Comparison of ENCODE assay signal across 8 mouse cellular contexts in the genomic region with DNA sequence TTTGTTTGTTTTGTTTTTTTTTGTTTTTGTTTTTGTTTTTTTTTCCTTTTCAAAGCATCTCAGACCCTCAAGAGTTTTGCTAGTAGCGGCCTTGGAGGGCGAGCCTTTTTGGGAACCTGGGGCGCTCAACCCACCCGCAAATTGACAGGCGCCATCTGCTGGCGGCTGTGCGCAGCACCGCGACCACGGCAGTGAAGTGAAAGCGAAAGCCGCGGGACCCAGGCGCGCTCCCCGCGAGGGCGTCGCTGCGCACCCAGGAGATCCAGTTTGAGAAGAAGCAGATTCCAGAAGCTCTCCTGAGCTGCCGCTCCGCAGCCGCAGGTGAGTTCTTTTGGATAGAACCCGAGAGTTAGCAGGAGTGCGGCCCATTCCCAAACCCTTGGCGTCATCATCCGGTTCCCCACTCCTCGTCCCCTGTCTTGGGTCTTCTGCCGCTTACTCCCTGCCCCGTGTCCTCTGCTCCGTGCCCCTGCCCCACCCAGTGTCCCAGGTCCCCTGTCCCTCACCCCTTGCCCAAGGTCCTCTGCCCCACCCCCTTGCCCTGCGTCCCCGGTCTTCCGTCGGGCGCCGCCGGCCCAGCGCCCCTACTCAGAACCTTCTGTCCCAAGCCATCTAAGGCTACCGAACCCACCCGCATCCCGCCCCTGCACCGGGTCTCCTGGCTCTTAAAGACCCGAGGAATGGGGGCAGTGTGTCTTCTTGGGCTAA. TPM values are rescaled to one million over a fixed set of nuclear protein-coding genes. Genes with fewer than 3 reads are reported as not detected.
A peak's percentile ranks its signal among the peaks of the same experiment; 100 is the strongest.
DNase-seq lines count a peak whose midpoint lies in the region; ATAC-seq and TF ChIP-seq lines count a peak whose summit lies in the region.

No protein-coding gene starts in this region.

- peak overlapping the region; percentile 85 for H3K4me3 ChIP-seq in ES-Bruce4 (ENCODE audit: low read depth, low read length)
- H3K4me3 ChIP-seq in forebrain, embryonic 14.5 days (ENCODE audit: low read depth, low read length): peak overlapping the region; percentile 56
- H3K4me3 ChIP-seq in liver, postnatal 0 days (ENCODE audit: low read depth, low read length): peak overlapping the region; percentile 89
- H3K4me3 ChIP-seq in neural tube, embryonic 12.5 days: peak overlapping the region; percentile 59
- H3K4me3 ChIP-seq in stomach, embryonic 16.5 days (replicated peaks; ENCODE audit: low read length): peak overlapping the region; percentile 84

- H3K27ac ChIP-seq in ES-Bruce4 (ENCODE audit: insufficient read depth, low read length): no peak overlapping the region
- H3K27ac ChIP-seq in forebrain, embryonic 14.5 days (ENCODE audit: low read depth, low read length): no peak overlapping the region
- H3K27ac ChIP-seq in liver, postnatal 0 days (ENCODE audit: low read depth): peak overlapping the region; percentile 69
- H3K27ac ChIP-seq in neural tube, embryonic 12.5 days: no peak overlapping the region
- H3K27ac ChIP-seq in stomach, embryonic 16.5 days (ENCODE audit: low read length): no peak overlapping the region

- intact Hi-C loops in heart, postnatal 25 days (cut with DNase I): loop anchor here (1.0 to 10.0 kb wide), 4 partner anchors 16 to 960 kb away; a partner anchor contains a TSS

- H3K9ac ChIP-seq in ES-Bruce4 (ENCODE audit: low read depth, poor library complexity, severe bottlenecking): peak overlapping the region; percentile 69
- peak overlapping the region; percentile 69 for H3K9ac ChIP-seq in forebrain, embryonic 14.5 days (ENCODE audit: low read length)
- peak overlapping the region; percentile 83 for H3K9ac ChIP-seq in liver, postnatal 0 days (replicated peaks)
- peak overlapping the region; percentile 58 for H3K9ac ChIP-seq in neural tube, embryonic 12.5 days
- H3K9ac ChIP-seq in stomach, embryonic 16.5 days (ENCODE audit: low read length): peak overlapping the region; percentile 81

- DNase-seq in cerebellum, adult 11 months: peak; percentile 74
- peak; percentile 78 for DNase-seq in forebrain, embryonic 14.5 days (ENCODE audit: low spot score)
- peak; percentile 79 for DNase-seq in heart, postnatal 25 days (ENCODE audit: low spot score)
- peak; percentile 78 to 91 for DNase-seq in layer of hippocampus, adult 18-20 months (ENCODE audit: low spot score in 2 of 2)
- DNase-seq in liver, postnatal 0 days: peak; percentile 92

- peak overlapping the region; percentile 83 for H3K4me2 ChIP-seq in forebrain, embryonic 14.5 days (ENCODE audit: low read length)
- peak overlapping the region; percentile 97 for H3K4me2 ChIP-seq in liver, postnatal 0 days (ENCODE audit: low read depth, low read length)
- H3K4me2 ChIP-seq in neural tube, embryonic 12.5 days (replicated peaks): peak overlapping the region; percentile 95
- peak overlapping the region; percentile 98 for H3K4me2 ChIP-seq in stomach, embryonic 16.5 days (ENCODE audit: low read depth, low read length)

- H3K9me3 ChIP-seq in ES-Bruce4 (replicated peaks; ENCODE audit: control insufficient read depth, insufficient read depth, low read length, poor library complexity, severe bottlenecking): no peaks in the 10 kb centered on the region
- H3K9me3 ChIP-seq in forebrain, embryonic 14.5 days (replicated peaks; ENCODE audit: control insufficient read depth, low read length): no peaks in the 10 kb centered on the region
- no peaks in the 10 kb centered on the region for H3K9me3 ChIP-seq in liver, postnatal 0 days (ENCODE audit: low read length)
- no peaks in the 10 kb centered on the region for H3K9me3 ChIP-seq in neural tube, embryonic 12.5 days
- H3K9me3 ChIP-seq in stomach, embryonic 16.5 days (replicated peaks; ENCODE audit: control insufficient read depth, low read length): no peaks in the 10 kb centered on the region

- no peaks in the 10 kb centered on the region for H3K4me1 ChIP-seq in ES-Bruce4 (ENCODE audit: control insufficient read depth, insufficient read depth, low read length)
- no peaks in the 10 kb centered on the region for H3K4me1 ChIP-seq in forebrain, embryonic 14.5 days (ENCODE audit: control insufficient read depth, insufficient read depth, low read length)
- H3K4me1 ChIP-seq in liver, postnatal 0 days (ENCODE audit: insufficient read depth): peaks cover 7% of the 10 kb centered on the region
- peaks cover 10% of the 10 kb centered on the region; the same call in 1 of the 2 replicates for H3K4me1 ChIP-seq in neural tube, embryonic 12.5 days
- H3K4me1 ChIP-seq in stomach, embryonic 16.5 days (ENCODE audit: control insufficient read depth, insufficient read depth, low read length): peaks cover 8% of the 10 kb centered on the region

- TF ChIP-seq CTCF in ES-Bruce4 (IDR thresholded peaks at IDR 0.05; ENCODE audit: low read depth, low read length): peak; percentile 84
- TF ChIP-seq CTCF in liver, postnatal 0 days (IDR thresholded peaks at IDR 0.05; ENCODE audit: low read depth): peak; percentile 96

- no peaks in the 10 kb centered on the region for H3K27me3 ChIP-seq in ES-Bruce4 (ENCODE audit: control insufficient read depth, insufficient read depth, low read length, poor library complexity, severe bottlenecking)
- peaks cover 18% of the 10 kb centered on the region for H3K27me3 ChIP-seq in forebrain, embryonic 14.5 days (replicated peaks; ENCODE audit: control insufficient read depth, insufficient read depth, low read length)
- no peaks in the 10 kb centered on the region for H3K27me3 ChIP-seq in liver, postnatal 0 days (ENCODE audit: insufficient read depth, low read length)
- peaks cover 44% of the 10 kb centered on the region for H3K27me3 ChIP-seq in neural tube, embryonic 12.5 days (replicated peaks)
- H3K27me3 ChIP-seq in stomach, embryonic 16.5 days (ENCODE audit: control insufficient read depth, insufficient read depth, low read length): peaks cover 7% of the 10 kb centered on the region

- ATAC-seq in forebrain, embryonic 14.5 days: peak; percentile 72
- peak; percentile 75 for ATAC-seq in liver, postnatal 0 days
- peak; percentile 32; the same call in 1 of the 2 replicates for ATAC-seq in neural tube, embryonic 12.5 days (ENCODE audit: low FRiP score, low read depth)
- peak; percentile 67; the same call in 1 of the 2 replicates for ATAC-seq in stomach, embryonic 16.5 days (ENCODE audit: insufficient read depth, low FRiP score)

- under 1% methylated on average over 43 of the region's 44 CpGs for WGBS in forebrain, embryonic 14.5 days
- WGBS in liver, postnatal 0 days (ENCODE audit: insufficient replicate concordance): under 1% methylated on average over 44 of the region's 44 CpGs
- WGBS in neural tube, embryonic 12.5 days: under 1% methylated on average over 44 of the region's 44 CpGs
- 2% methylated on average over 44 of the region's 44 CpGs for WGBS in stomach, embryonic 16.5 days

- no peaks in the 10 kb centered on the region for H3K36me3 ChIP-seq in ES-Bruce4 (ENCODE audit: control insufficient read depth, insufficient read depth, low read length, poor library complexity, severe bottlenecking)
- H3K36me3 ChIP-seq in forebrain, embryonic 14.5 days (ENCODE audit: control insufficient read depth, insufficient read depth, low read length): no peaks in the 10 kb centered on the region
- H3K36me3 ChIP-seq in liver, postnatal 0 days (replicated peaks; ENCODE audit: insufficient read depth, low read length): no peaks in the 10 kb centered on the region; the same call in 1 of the 2 replicates
- H3K36me3 ChIP-seq in neural tube, embryonic 12.5 days: no peaks in the 10 kb centered on the region
- H3K36me3 ChIP-seq in stomach, embryonic 16.5 days (ENCODE audit: control insufficient read depth, insufficient read depth, low read length): no peaks in the 10 kb centered on the region

- no peak for TF ChIP-seq EP300 in ES-Bruce4 (IDR thresholded peaks at IDR 0.05; ENCODE audit: insufficient read depth, low read depth, low read length)
- no peak for TF ChIP-seq EP300 in liver, postnatal 0 days (IDR thresholded peaks at IDR 0.05; ENCODE audit: low read depth)

- TF ChIP-seq POLR2A in ES-Bruce4 (IDR thresholded peaks at IDR 0.05; ENCODE audit: insufficient read depth, low read length): no peak

RNA-seq across cellular contexts. Expression of a gene that starts 1.1 kb away (rescaled TPM):
- 18.8 and 22.7 TPM in 2 replicates for polyA plus RNA-seq in ES-Bruce4 (2011; ENCODE audit: insufficient read depth, insufficient read length, low read depth, missing spikeins)
- 0.28 and 0.61 TPM in 2 replicates for polyA plus RNA-seq in forebrain, embryonic 14.5 days (2014; fragmentation: Nextera tagmentation; extraction: Ambion mirVana)
- 10 to 100 TPM; 21.2 to 22.0 TPM for total RNA-seq in heart, postnatal 25 days (2021)
- 10 to 100 TPM in 1 of 2 experiments, 1 to 10 TPM in 1; 8.4 to 12.8 TPM for total RNA-seq in layer of hippocampus, adult 18-20 months (2021)
- 9.8 and 10.5 TPM in 2 replicates for polyA plus RNA-seq in liver, postnatal 0 days (2015; fragmentation: Nextera tagmentation; extraction: Ambion mirVana)
- polyA plus RNA-seq in neural tube, embryonic 12.5 days (2016; fragmentation: Nextera tagmentation; extraction: Ambion mirVana): 0.89 and 1.7 TPM in 2 replicates
- 7.1 and 8.4 TPM in 2 replicates for polyA plus RNA-seq in stomach, embryonic 16.5 days (2015; fragmentation: Nextera tagmentation; extraction: Ambion mirVana)

RNA-seq across cellular contexts. Expression of a gene that starts 6.9 kb away (rescaled TPM):
- polyA plus RNA-seq in ES-Bruce4 (2011; ENCODE audit: insufficient read depth, insufficient read length, low read depth, missing spikeins): 20.5 and 27.6 TPM in 2 replicates
- 1.8 and 2.7 TPM in 2 replicates for polyA plus RNA-seq in forebrain, embryonic 14.5 days (2014; fragmentation: Nextera tagmentation; extraction: Ambion mirVana)
- 10 to 100 TPM in 1 of 2 experiments, 1 to 10 TPM in 1; 9.7 to 11.8 TPM for total RNA-seq in heart, postnatal 25 days (2021)
- total RNA-seq in layer of hippocampus, adult 18-20 months (2021): 1 to 10 TPM; 4.1 to 5.8 TPM
- 49.7 and 51.6 TPM in 2 replicates for polyA plus RNA-seq in liver, postnatal 0 days (2015; fragmentation: Nextera tagmentation; extraction: Ambion mirVana)
- 2.3 and 2.4 TPM in 2 replicates for polyA plus RNA-seq in neural tube, embryonic 12.5 days (2016; fragmentation: Nextera tagmentation; extraction: Ambion mirVana)
- 14.7 and 15.4 TPM in 2 replicates for polyA plus RNA-seq in stomach, embryonic 16.5 days (2015; fragmentation: Nextera tagmentation; extraction: Ambion mirVana)

RNA-seq across cellular contexts. Expression of a gene that starts 16.9 kb away (rescaled TPM):
- 8.7 and 10.2 TPM in 2 replicates for polyA plus RNA-seq in ES-Bruce4 (2011; ENCODE audit: insufficient read depth, insufficient read length, low read depth, missing spikeins)
- 0.58 and 1.0 TPM in 2 replicates for polyA plus RNA-seq in forebrain, embryonic 14.5 days (2014; fragmentation: Nextera tagmentation; extraction: Ambion mirVana)
- 1 to 10 TPM; 5.4 to 8.5 TPM for total RNA-seq in heart, postnatal 25 days (2021)
- total RNA-seq in layer of hippocampus, adult 18-20 months (2021): 1 to 10 TPM; 2.1 to 3.7 TPM
- polyA plus RNA-seq in liver, postnatal 0 days (2015; fragmentation: Nextera tagmentation; extraction: Ambion mirVana): 20.4 and 22.9 TPM in 2 replicates
- 0.57 and 1.0 TPM in 2 replicates for polyA plus RNA-seq in neural tube, embryonic 12.5 days (2016; fragmentation: Nextera tagmentation; extraction: Ambion mirVana)
- 7.3 and 7.7 TPM in 2 replicates for polyA plus RNA-seq in stomach, embryonic 16.5 days (2015; fragmentation: Nextera tagmentation; extraction: Ambion mirVana)

RNA-seq across cellular contexts. Expression of a gene that starts 17.1 kb away (rescaled TPM):
- polyA plus RNA-seq in ES-Bruce4 (2011; ENCODE audit: insufficient read depth, insufficient read length, low read depth, missing spikeins): 21.6 and 24.6 TPM in 2 replicates
- 1.1 and 1.2 TPM in 2 replicates for polyA plus RNA-seq in forebrain, embryonic 14.5 days (2014; fragmentation: Nextera tagmentation; extraction: Ambion mirVana)
- total RNA-seq in heart, postnatal 25 days (2021): 1 to 10 TPM; 3.9 to 5.5 TPM
- total RNA-seq in layer of hippocampus, adult 18-20 months (2021): 1 to 10 TPM; 3.6 to 3.9 TPM
- 8.8 and 9.3 TPM in 2 replicates for polyA plus RNA-seq in liver, postnatal 0 days (2015; fragmentation: Nextera tagmentation; extraction: Ambion mirVana)
- polyA plus RNA-seq in neural tube, embryonic 12.5 days (2016; fragmentation: Nextera tagmentation; extraction: Ambion mirVana): 1.3 and 1.9 TPM in 2 replicates
- polyA plus RNA-seq in stomach, embryonic 16.5 days (2015; fragmentation: Nextera tagmentation; extraction: Ambion mirVana): 8.7 and 9.1 TPM in 2 replicates

RNA-seq across cellular contexts. Expression of a gene that starts 34.2 kb away (rescaled TPM):
- not detected in 2 replicates for polyA plus RNA-seq in ES-Bruce4 (2011; ENCODE audit: insufficient read depth, insufficient read length, low read depth, missing spikeins)
- polyA plus RNA-seq in forebrain, embryonic 14.5 days (2014; fragmentation: Nextera tagmentation; extraction: Ambion mirVana): 0.18 TPM in 1 of 2 replicates, not detected in the other
- 1 to 10 TPM in 1 of 2 experiments, under 1 TPM in 1; 0.70 to 1.5 TPM for total RNA-seq in heart, postnatal 25 days (2021)
- total RNA-seq in layer of hippocampus, adult 18-20 months (2021): under 1 TPM; 0.20 to 0.37 TPM
- 1.1 and 1.2 TPM in 2 replicates for polyA plus RNA-seq in liver, postnatal 0 days (2015; fragmentation: Nextera tagmentation; extraction: Ambion mirVana)
- polyA plus RNA-seq in neural tube, embryonic 12.5 days (2016; fragmentation: Nextera tagmentation; extraction: Ambion mirVana): not detected in 2 replicates
- polyA plus RNA-seq in stomach, embryonic 16.5 days (2015; fragmentation: Nextera tagmentation; extraction: Ambion mirVana): 0.37 and 0.39 TPM in 2 replicates
